Mouse (Mus musculus) limb, embryonic 11.5 days (tissue): ENCODE results near the gene Hus1. TPM values are rescaled to one million over a fixed set of nuclear protein-coding genes. Genes with fewer than 3 reads are reported as not detected.

Experiments used
- ATAC-seq: fragments of 200-750 bp; cut with Nextera tagmentation; 2 replicates; pipeline ENCODE4 v1.8.0; 2017; ENCODE audit warnings: low read depth; ENCODE audit not compliant: insufficient number of reproducible peaks, low FRiP score, low TSS enrichment
- DNase-seq: peaks from one replicate; pipeline ENCODE4 v3.0.0-alpha.2; 2015; ENCODE audit warnings: low spot score
- H3K27ac ChIP-seq: fragments of 300-500 bp; sonication (generic); replicated peaks from 2 replicates; pipeline ENCODE4 v1.5.1; 2014; ENCODE audit warnings: low read depth, mild to moderate bottlenecking, low read length
- H3K27me3 ChIP-seq: fragments of 300-500 bp; sonication (generic); 2 replicates; pipeline ENCODE4 v1.6.1; 2014; ENCODE audit warnings: mild to moderate bottlenecking, low read length, mixed read lengths; ENCODE audit not compliant: control insufficient read depth, insufficient read depth
- H3K36me3 ChIP-seq: fragments of 300-500 bp; sonication (generic); 2 replicates; pipeline ENCODE4 v1.6.1; 2014; ENCODE audit warnings: mild to moderate bottlenecking, low read length, moderate library complexity, mixed read lengths; ENCODE audit not compliant: control insufficient read depth, insufficient read depth
- H3K4me1 ChIP-seq: fragments of 300-500 bp; sonication (generic); 2 replicates; pipeline ENCODE4 v1.6.1; 2014; ENCODE audit warnings: low read length, mixed read lengths; ENCODE audit not compliant: control insufficient read depth, insufficient read depth
- H3K4me2 ChIP-seq: fragments of 300-500 bp; sonication (generic); 2 replicates; pipeline ENCODE4 v1.6.1; 2014; ENCODE audit warnings: low read depth, mild to moderate bottlenecking, moderate library complexity; ENCODE audit not compliant: severe bottlenecking
- H3K4me3 ChIP-seq: fragments of 300-500 bp; sonication (generic); 2 replicates; pipeline ENCODE4 v1.5.1; 2014; ENCODE audit warnings: low read depth, low read length
- H3K9ac ChIP-seq: fragments of 300-500 bp; sonication (generic); 2 replicates; pipeline ENCODE4 v1.6.1; 2014; ENCODE audit warnings: mild to moderate bottlenecking, low read length
- H3K9me3 ChIP-seq: fragments of 300-500 bp; sonication (generic); 2 replicates; pipeline ENCODE4 v1.6.1; 2016; ENCODE audit warnings: low read length; ENCODE audit not compliant: control insufficient read depth
- WGBS: fragments of 180-500 bp; shearing (Covaris S2); extraction: QIAGEN DNeasy Blood & Tissue Kit; methylation state at CpG from one replicate; pipeline ENCODE4 v1.1.7; 2014; 5-methylcytosine and 5-hydroxymethylcytosine counted together
- polyA plus RNA-seq: library from polyadenylated mRNA; unstranded; fragments of >200 nt; fragmentation: Nextera tagmentation; extraction: Ambion mirVana; gene quantifications from 2 replicates; pipeline ENCODE4 v1.2.1, GENCODE M21; 2014

Gene Hus1
- polyA plus RNA-seq, 1 experiment from 2014 or later: 23.0 TPM

DNA sequence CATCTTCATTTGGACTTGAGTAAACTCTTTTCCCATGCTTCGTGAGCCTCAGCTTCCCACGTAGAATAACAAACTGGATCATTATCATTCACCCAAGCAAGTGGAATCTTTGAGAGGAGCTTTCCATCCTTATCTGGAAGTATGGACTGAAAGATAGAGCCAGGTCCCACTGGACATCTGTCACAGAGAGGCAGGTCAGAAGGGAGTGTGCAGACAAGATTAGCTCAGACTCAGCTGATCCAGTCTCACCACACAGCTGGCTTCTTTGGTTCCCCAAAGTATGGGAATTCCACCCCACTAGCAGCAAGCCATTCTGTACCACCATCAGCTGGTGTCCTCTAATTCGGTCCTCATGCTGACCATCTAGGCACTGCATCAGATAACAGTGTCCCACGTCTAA is 66.9 kb downstream of the Hus1 start:
- ATAC-seq: no peak
- Histone ChIP-seq H3K9me3 (no peaks in the 10 kb centered on the region), H3K4me1 (no peaks in the 10 kb centered on the region), H3K36me3 (no peaks in the 10 kb centered on the region), H3K4me3 (no peak overlapping the region), H3K4me2 (no peak overlapping the region), H3K27ac (no peak overlapping the region), H3K9ac (no peak overlapping the region), H3K27me3 (no peaks in the 10 kb centered on the region)
- WGBS: 79% methylated on average over 4 of the region's 4 CpGs
- DNase-seq: no peak

Other genes starting within 250 kb of the Hus1 start
- gene Pkd1l1, start 37.9 kb downstream of the Hus1 start, polyA plus RNA-seq: 0.03 and 0.06 TPM in 2 replicates
- gene Gm11992, start 37.4 kb upstream of the Hus1 start, polyA plus RNA-seq: 0.13 and 0.27 TPM in 2 replicates
- not detected in 2 replicates for gene Sun3, start 37.8 kb upstream of the Hus1 start, polyA plus RNA-seq
- gene Upp1, start 106.9 kb upstream of the Hus1 start, polyA plus RNA-seq: 1.9 and 3.5 TPM in 2 replicates
- gene Abca13, start 180.8 kb upstream of the Hus1 start, polyA plus RNA-seq: not detected in 2 replicates